Comparison of ENCODE assay signal across 13 mouse cellular contexts in genomic region chr17:28421071-28421470, GRCm38 (mm10). TPM values are rescaled to one million over a fixed set of nuclear protein-coding genes. Genes with fewer than 3 reads are reported as not detected.
DNase-seq lines count a peak whose midpoint lies in the region; ATAC-seq and TF ChIP-seq lines count a peak whose summit lies in the region.
"Had no signal": no experiment of that assay in that cellular context is flagged by ENCODE, and none has a peak within 500 bp of the region (broad histone marks: within the 10 kb centered on the region; RNA-seq: fewer than 3 reads in every experiment).

No protein-coding gene starts in this region.

- TF ChIP-seq POLR2A in bone marrow, adult 2 months (IDR thresholded peaks at IDR 0.05; ENCODE audit: borderline replicate concordance, control insufficient read depth, low read depth, low read length), result no peak
- TF ChIP-seq POLR2A in embryonic fibroblast, embryonic 13.5 days (IDR thresholded peaks at IDR 0.05; ENCODE audit: low read depth, low read length), result no peak

- H3K9ac ChIP-seq in kidney, postnatal 0 days (ENCODE audit: low read depth, low read length), result no peak overlapping the region
- H3K9ac ChIP-seq: hindbrain, embryonic 15.5 days; midbrain, embryonic 12.5 days had no signal

- no peak overlapping the region for H3K4me3 ChIP-seq in kidney, postnatal 0 days (replicated peaks; ENCODE audit: low read depth, low read length)
- no peak overlapping the region for H3K4me3 ChIP-seq in bone marrow, adult 2 months (replicated peaks; ENCODE audit: control insufficient read depth, low read depth, low read length)
- H3K4me3 ChIP-seq in embryonic fibroblast, embryonic 13.5 days (ENCODE audit: insufficient read depth, low read length), result no peak overlapping the region
- H3K4me3 ChIP-seq: hindbrain, embryonic 15.5 days; midbrain, embryonic 12.5 days had no signal

- H3K36me3 ChIP-seq in kidney, postnatal 0 days (ENCODE audit: insufficient read depth, low read length), result no peaks in the 10 kb centered on the region
- H3K36me3 ChIP-seq: hindbrain, embryonic 15.5 days; midbrain, embryonic 12.5 days had no signal

- no peak for TF ChIP-seq CTCF in kidney, postnatal 0 days (IDR thresholded peaks at IDR 0.05; ENCODE audit: low read depth)
- TF ChIP-seq CTCF in bone marrow, adult 2 months (IDR thresholded peaks at IDR 0.05; ENCODE audit: control insufficient read depth, insufficient read depth, low read length), result no peak
- TF ChIP-seq CTCF in embryonic fibroblast, embryonic 13.5 days (IDR thresholded peaks at IDR 0.05; ENCODE audit: borderline replicate concordance, insufficient read depth, low read length), result no peak

- 65% methylated on average over 5 of the region's 5 CpGs for WGBS in kidney, postnatal 0 days
- WGBS in bone marrow, adult 2 months, result 82% methylated on average over 5 of the region's 5 CpGs

- no peak for ATAC-seq in kidney, postnatal 0 days (replicated peaks; ENCODE audit: low FRiP score, low read depth)
- no peak for ATAC-seq in megakaryocyte progenitor cell, adult 5-6 weeks (replicated peaks; ENCODE audit: poor library complexity)

- peak overlapping the region; percentile 70 for H3K27ac ChIP-seq in kidney, postnatal 0 days
- peak overlapping the region; percentile 69; the same call in 1 of the 2 replicates for H3K27ac ChIP-seq in bone marrow, adult 2 months (ENCODE audit: control insufficient read depth, insufficient read depth, low read depth, low read length, poor library complexity)
- peak overlapping the region; percentile 83; the same call in 1 of the 2 replicates for H3K27ac ChIP-seq in embryonic fibroblast, embryonic 13.5 days (ENCODE audit: insufficient read depth, low read length)
- H3K27ac ChIP-seq: hindbrain, embryonic 15.5 days; midbrain, embryonic 12.5 days had no signal

- no peaks in the 10 kb centered on the region for H3K9me3 ChIP-seq in kidney, postnatal 0 days (replicated peaks; ENCODE audit: low read length)
- H3K9me3 ChIP-seq: G1E; hindbrain, embryonic 15.5 days; midbrain, embryonic 12.5 days had no signal

- no peak for DNase-seq in kidney, postnatal 0 days (ENCODE audit: low spot score)
- no peak for DNase-seq in kidney, adult 9 months
- DNase-seq in lung, postnatal 36 days, result peak; percentile 70
- DNase-seq in right cerebral cortex, postnatal 36 days (ENCODE audit: low spot score in 2 of 2), result no peak
- DNase-seq: embryo, embryonic 11 days; right cerebral cortex, postnatal 4 days had no signal

- H3K4me1 ChIP-seq in kidney, postnatal 0 days (replicated peaks; ENCODE audit: insufficient read depth, low read length), result 0 out of 2 replicates have a peak, but pooled peaks cover 7% of the 10 kb centered on the region
- H3K4me1 ChIP-seq in bone marrow, adult 2 months (ENCODE audit: control insufficient read depth, insufficient read depth, low read length), result no peaks in the 10 kb centered on the region
- H3K4me1 ChIP-seq in embryonic fibroblast, embryonic 13.5 days (ENCODE audit: control insufficient read depth, insufficient read depth, low read length), result peaks cover 21% of the 10 kb centered on the region
- H3K4me1 ChIP-seq: hindbrain, embryonic 15.5 days; midbrain, embryonic 12.5 days had no signal

- H3K27me3 ChIP-seq in kidney, postnatal 0 days (ENCODE audit: insufficient read depth, low read length), result no peaks in the 10 kb centered on the region
- H3K27me3 ChIP-seq: hindbrain, embryonic 15.5 days; midbrain, embryonic 12.5 days had no signal

- H3K4me2 ChIP-seq in kidney, postnatal 0 days (ENCODE audit: low read length), result no peak overlapping the region
- H3K4me2 ChIP-seq: hindbrain, embryonic 15.5 days; midbrain, embryonic 12.5 days had no signal

RNA-seq across cellular contexts. Expression of gene Tulp1, which starts 56.0 kb away (rescaled TPM):
- polyA plus RNA-seq in kidney, postnatal 0 days (2015; fragmentation: Nextera tagmentation; extraction: Ambion mirVana), result 3.6 and 3.9 TPM in 2 replicates
- 1.9 and 7.8 TPM in 2 replicates for polyA plus RNA-seq in bone marrow, adult 2 months (2011; ENCODE audit: insufficient read depth, insufficient read length, low replicate concordance, missing spikeins)
- polyA plus RNA-seq in embryonic fibroblast, embryonic 13.5 days (2011; ENCODE audit: insufficient read length, low read depth, missing spikeins), result 0.51 TPM in 1 of 2 replicates, not detected in the other
- total RNA-seq in megakaryocyte progenitor cell, adult 5-6 weeks (2015), result not detected in 2 replicates
- total RNA-seq in megakaryocyte progenitor cell, adult 5-6 weeks (2017), result not detected in 2 replicates
- total RNA-seq: adrenal gland, adult 18-20 months had no signal
- polyA plus RNA-seq: G1E had no signal
